Mouse (Mus musculus): ENCODE measurements around the gene Ift81. TPM values are rescaled to one million over a fixed set of nuclear protein-coding genes. Genes with fewer than 3 reads are reported as not detected.

The Ift81 gene
- polyA plus RNA-seq, 1 experiment = 3.4 TPM

DNA sequence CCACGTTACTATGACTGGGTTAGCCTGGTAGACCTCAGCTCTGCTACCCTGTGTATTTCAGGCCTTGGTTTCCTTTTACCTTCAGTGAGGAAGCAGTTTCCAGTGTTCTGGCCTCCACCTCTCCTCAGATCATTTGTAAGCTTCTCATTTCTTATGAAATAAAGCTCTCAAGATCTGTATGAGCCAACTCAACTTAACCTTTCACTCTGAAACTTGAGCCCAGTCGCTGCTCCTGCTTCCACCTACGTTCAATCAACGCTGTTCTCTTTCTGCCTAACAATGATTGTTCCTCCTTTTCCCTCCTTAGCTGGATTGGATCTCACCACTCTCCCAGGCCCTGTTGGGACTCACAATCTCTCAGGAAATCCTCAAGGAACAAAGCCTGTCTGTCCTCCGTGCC lies 2.7 kb downstream of the Ift81 start:
- Histone ChIP-seq H3K27ac (ENCODE audit: insufficient read depth, low read depth, low read length) (no peak overlapping the region), H3K27me3 (replicated peaks; ENCODE audit: control insufficient read depth, insufficient read depth, low read length) (no peaks in the 10 kb centered on the region), H3K36me3 (ENCODE audit: control insufficient read depth, insufficient read depth, low read length) (no peaks in the 10 kb centered on the region; the same call in 1 of the 2 replicates), H3K4me3 (ENCODE audit: insufficient read depth, low read depth, low read length) (no peak overlapping the region), H3K4me1 (ENCODE audit: control insufficient read depth, insufficient read depth, low read length) (peaks cover 6% of the 10 kb centered on the region; the same call in 1 of the 2 replicates)
- DNase-seq = no peak
- TF ChIP-seq POLR2A (IDR thresholded peaks at IDR 0.05; ENCODE audit: low read depth, low read length) = no peak
- TF ChIP-seq CTCF (conservative IDR thresholded peaks at IDR 0.05; ENCODE audit: insufficient read depth, insufficient read length, low read depth, low read length) = no peak
- 67% methylated on average over 5 of the region's 5 CpGs for whole genome bisulfite sequencing

DNA sequence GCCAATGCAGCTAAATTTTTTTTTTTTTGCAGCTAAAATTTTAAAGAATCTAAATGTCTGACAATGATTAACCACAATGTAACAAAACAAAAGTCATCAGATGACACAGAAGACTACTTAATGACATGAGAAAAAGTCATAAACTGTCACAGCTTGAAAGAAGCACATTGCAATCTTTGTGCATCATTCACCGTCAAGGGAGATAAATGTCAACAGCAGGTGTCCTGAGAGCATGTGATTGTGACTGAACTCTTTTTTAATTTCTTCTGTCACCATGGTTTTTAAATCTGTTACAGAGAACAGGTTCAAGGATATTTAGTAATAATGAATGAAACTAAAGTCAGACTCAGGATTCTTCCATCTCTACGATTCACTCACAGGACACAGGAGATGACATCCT lies 9.4 kb downstream of the Ift81 start:
- Histone ChIP-seq H3K36me3 (ENCODE audit: control insufficient read depth, insufficient read depth, low read length) (no peaks in the 10 kb centered on the region; the same call in none of the 2 replicates), H3K27ac (ENCODE audit: insufficient read depth, low read depth, low read length) (no peak overlapping the region), H3K27me3 (replicated peaks; ENCODE audit: control insufficient read depth, insufficient read depth, low read length) (no peaks in the 10 kb centered on the region), H3K4me1 (ENCODE audit: control insufficient read depth, insufficient read depth, low read length) (no peaks in the 10 kb centered on the region), H3K4me3 (ENCODE audit: insufficient read depth, low read depth, low read length) (no peak overlapping the region)
- DNase-seq = no peak
- no peak for TF ChIP-seq CTCF (conservative IDR thresholded peaks at IDR 0.05; ENCODE audit: insufficient read depth, insufficient read length, low read depth, low read length)
- no peak for TF ChIP-seq POLR2A (IDR thresholded peaks at IDR 0.05; ENCODE audit: low read depth, low read length)
- 85% methylated on average over 2 of the region's 2 CpGs for WGBS

DNA sequence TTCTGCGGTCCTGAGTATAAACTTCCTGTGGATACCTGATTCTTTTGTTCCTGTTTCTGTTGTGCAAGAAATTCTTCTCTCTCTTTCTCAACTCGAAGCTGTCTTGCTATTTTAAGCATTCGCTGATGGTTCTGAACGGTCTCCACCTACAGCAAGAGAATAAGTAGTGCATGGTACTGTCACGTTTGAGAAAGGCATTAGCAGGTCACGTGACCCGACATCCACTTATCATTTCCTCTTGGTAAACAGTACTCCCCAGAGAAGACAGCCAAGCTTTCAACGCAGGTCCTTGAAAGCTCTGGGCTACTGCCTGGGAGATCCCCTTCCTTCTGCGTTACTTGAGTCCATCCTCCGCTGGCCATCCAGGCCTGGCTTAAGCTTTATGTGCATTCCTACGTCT lies 12.1 kb downstream of the Ift81 start:
- H3K27me3 ChIP-seq (replicated peaks; ENCODE audit: control insufficient read depth, insufficient read depth, low read length) = no peaks in the 10 kb centered on the region
- H3K4me1 ChIP-seq (ENCODE audit: control insufficient read depth, insufficient read depth, low read length) = no peaks in the 10 kb centered on the region
- TF ChIP-seq CTCF (conservative IDR thresholded peaks at IDR 0.05; ENCODE audit: insufficient read depth, insufficient read length, low read depth, low read length) = no peak
- TF ChIP-seq POLR2A (IDR thresholded peaks at IDR 0.05; ENCODE audit: low read depth, low read length) = no peak
- no peak overlapping the region for H3K4me3 ChIP-seq (ENCODE audit: insufficient read depth, low read depth, low read length)
- DNase-seq = peak; percentile 24
- WGBS = 61% methylated on average over 11 of the region's 11 CpGs
- H3K36me3 ChIP-seq (ENCODE audit: control insufficient read depth, insufficient read depth, low read length) = no peaks in the 10 kb centered on the region; the same call in 1 of the 2 replicates
- H3K27ac ChIP-seq (ENCODE audit: insufficient read depth, low read depth, low read length) = no peak overlapping the region

DNA sequence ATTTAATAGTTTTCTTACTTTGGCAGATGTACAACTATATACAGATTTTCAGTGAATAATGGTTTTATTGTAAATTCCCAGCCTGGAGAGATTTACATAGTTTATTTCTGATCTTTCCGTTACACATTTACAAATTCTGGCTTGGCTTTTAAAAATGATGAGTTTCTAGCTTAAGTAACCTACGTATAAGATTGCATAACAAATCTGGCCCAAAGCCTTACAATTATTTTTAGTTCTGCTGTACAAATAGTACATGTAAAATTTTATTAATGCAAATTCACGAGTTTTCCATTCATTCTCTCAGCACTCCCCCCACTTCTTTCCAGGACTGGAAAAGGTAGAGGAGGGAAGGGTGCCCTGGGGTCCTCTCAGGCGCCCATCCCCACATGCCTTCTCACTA lies 18.8 kb downstream of the Ift81 start:
- TF ChIP-seq CTCF (conservative IDR thresholded peaks at IDR 0.05; ENCODE audit: insufficient read depth, insufficient read length, low read depth, low read length) (no peak), POLR2A (IDR thresholded peaks at IDR 0.05; ENCODE audit: low read depth, low read length) (no peak)
- 65% methylated on average over 4 of the region's 4 CpGs for WGBS

DNA sequence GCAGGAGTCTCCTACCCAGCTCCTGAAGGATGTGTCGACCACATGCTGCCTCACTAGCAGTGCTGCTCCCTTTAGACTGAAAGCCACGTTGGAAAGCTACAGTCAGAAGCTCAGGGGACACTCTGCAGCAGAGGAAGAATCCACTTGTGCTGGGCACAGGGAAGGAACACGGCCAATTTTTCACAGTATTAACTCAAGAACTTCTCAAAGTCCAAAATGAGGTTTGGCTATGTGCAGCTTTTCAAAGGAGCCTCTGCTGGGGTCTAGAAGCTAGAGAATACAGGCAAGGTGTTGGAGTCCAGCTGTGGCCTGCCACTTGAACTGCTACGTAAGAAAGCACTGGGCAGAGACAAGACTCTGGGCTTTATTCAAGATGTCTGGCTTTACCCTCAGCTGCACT lies 24.4 kb downstream of the Ift81 start:
- Histone ChIP-seq H3K27me3 (replicated peaks; ENCODE audit: control insufficient read depth, insufficient read depth, low read length) (no peaks in the 10 kb centered on the region), H3K4me3 (ENCODE audit: insufficient read depth, low read depth, low read length) (no peak overlapping the region), H3K4me1 (ENCODE audit: control insufficient read depth, insufficient read depth, low read length) (no peaks in the 10 kb centered on the region), H3K27ac (ENCODE audit: insufficient read depth, low read depth, low read length) (no peak overlapping the region), H3K36me3 (ENCODE audit: control insufficient read depth, insufficient read depth, low read length) (peaks cover 5% of the 10 kb centered on the region; the same call in 1 of the 2 replicates)
- peak; percentile 58 for DNase-seq
- 67% methylated on average over 4 of the region's 4 CpGs for WGBS
- no peak for TF ChIP-seq CTCF (conservative IDR thresholded peaks at IDR 0.05; ENCODE audit: insufficient read depth, insufficient read length, low read depth, low read length)
- no peak for TF ChIP-seq POLR2A (IDR thresholded peaks at IDR 0.05; ENCODE audit: low read depth, low read length)

More for the DNA sequence above, 18.8 kb downstream of the Ift81 start:
- peaks cover 5% of the 10 kb centered on the region; the same call in 1 of the 2 replicates for H3K36me3 ChIP-seq (ENCODE audit: control insufficient read depth, insufficient read depth, low read length)
- DNase-seq = no peak
- H3K4me3 ChIP-seq (ENCODE audit: insufficient read depth, low read depth, low read length) = no peak overlapping the region
- no peaks in the 10 kb centered on the region for H3K27me3 ChIP-seq (replicated peaks; ENCODE audit: control insufficient read depth, insufficient read depth, low read length)
- H3K27ac ChIP-seq (ENCODE audit: insufficient read depth, low read depth, low read length) = no peak overlapping the region
- H3K4me1 ChIP-seq (ENCODE audit: control insufficient read depth, insufficient read depth, low read length) = no peaks in the 10 kb centered on the region

DNA sequence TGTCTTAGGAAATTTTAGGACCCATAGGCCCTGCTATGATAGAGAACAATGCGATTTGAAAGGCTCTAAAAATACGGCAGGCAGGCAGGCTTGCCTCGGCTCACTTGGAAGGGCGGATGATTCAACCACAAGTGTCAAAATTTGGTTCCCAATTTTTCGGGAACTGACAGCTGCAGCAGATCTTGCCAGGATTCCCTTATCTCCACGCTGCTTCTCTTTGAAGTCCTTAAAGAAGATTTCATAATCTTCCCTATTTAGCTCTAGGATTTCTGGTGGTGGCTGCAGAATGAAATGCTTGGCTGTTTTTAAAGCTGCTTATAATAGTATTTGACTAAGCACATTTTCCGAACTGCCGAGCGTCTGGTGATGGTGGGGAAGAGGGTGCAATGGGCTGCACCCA lies 28.8 kb downstream of the Ift81 start:
- Histone ChIP-seq H3K27ac (ENCODE audit: insufficient read depth, low read depth, low read length) (no peak overlapping the region), H3K4me3 (ENCODE audit: insufficient read depth, low read depth, low read length) (no peak overlapping the region), H3K27me3 (replicated peaks; ENCODE audit: control insufficient read depth, insufficient read depth, low read length) (no peaks in the 10 kb centered on the region), H3K4me1 (ENCODE audit: control insufficient read depth, insufficient read depth, low read length) (no peaks in the 10 kb centered on the region), H3K36me3 (ENCODE audit: control insufficient read depth, insufficient read depth, low read length) (no peaks in the 10 kb centered on the region)
- 70% methylated on average over 9 of the region's 9 CpGs for WGBS
- no peak for TF ChIP-seq POLR2A (IDR thresholded peaks at IDR 0.05; ENCODE audit: low read depth, low read length)
- no peak for TF ChIP-seq CTCF (conservative IDR thresholded peaks at IDR 0.05; ENCODE audit: insufficient read depth, insufficient read length, low read depth, low read length)
- DNase-seq = no peak

DNA sequence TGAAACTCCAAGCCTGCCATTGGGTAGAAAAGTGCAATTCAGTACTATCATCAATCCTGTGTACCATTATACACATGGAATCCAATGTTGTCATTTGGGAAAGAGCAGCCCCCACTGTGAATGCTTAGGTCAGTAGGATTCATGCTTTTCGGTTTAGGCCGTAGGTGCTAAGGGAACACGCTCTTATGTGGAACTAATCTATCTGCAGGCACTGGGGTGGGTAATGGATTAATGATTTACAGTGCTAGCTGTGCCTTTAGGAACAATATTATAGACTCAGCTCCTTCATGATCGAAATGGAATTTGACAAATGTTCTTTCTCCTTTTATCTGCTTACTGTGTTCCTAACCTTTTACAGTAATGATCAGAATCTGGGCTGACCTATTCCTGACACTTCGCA lies 30.2 kb downstream of the Ift81 start:
- peak overlapping the region; percentile 48; the same call in 1 of the 2 replicates for H3K27ac ChIP-seq (ENCODE audit: insufficient read depth, low read depth, low read length)
- H3K4me3 ChIP-seq (ENCODE audit: insufficient read depth, low read depth, low read length) = no peak overlapping the region
- WGBS = 38% methylated on average over 5 of the region's 5 CpGs
- no peaks in the 10 kb centered on the region; the same call in 1 of the 2 replicates for H3K36me3 ChIP-seq (ENCODE audit: control insufficient read depth, insufficient read depth, low read length)
- TF ChIP-seq POLR2A (IDR thresholded peaks at IDR 0.05; ENCODE audit: low read depth, low read length) (no peak), CTCF (conservative IDR thresholded peaks at IDR 0.05; ENCODE audit: insufficient read depth, insufficient read length, low read depth, low read length) (no peak)
- no peaks in the 10 kb centered on the region for H3K27me3 ChIP-seq (replicated peaks; ENCODE audit: control insufficient read depth, insufficient read depth, low read length)
- peak; percentile 60 for DNase-seq
- H3K4me1 ChIP-seq (ENCODE audit: control insufficient read depth, insufficient read depth, low read length) = no peaks in the 10 kb centered on the region

All from kidney, adult 2 months (tissue).